Mouse (Mus musculus) MEL (cell line): Measurements from ENCODE around the gene Tmem91. TPM values are rescaled to one million over a fixed set of nuclear protein-coding genes. Genes with fewer than 3 reads are reported as not detected.

Experiments used
- DNase-seq: peaks from one replicate; pipeline ENCODE4 v3.0.0; 2011; ENCODE audit warnings: low read depth, low spot score
- H3K27ac ChIP-seq: 2 replicates; pipeline ENCODE4 v1.5.1; 2012; ENCODE audit warnings: low read depth, mild to moderate bottlenecking, control low read depth, low read length, moderate library complexity; ENCODE audit not compliant: control insufficient read depth
- H3K27me3 ChIP-seq, 2 experiments: fragments of 150-350 bp in 1 of 2; sonication (generic) in 1 of 2; 2 replicates each; pipeline ENCODE4 v1.6.1; 2012; ENCODE audit warnings: low read length in 2 of 2, mild to moderate bottlenecking in 2 of 2, improper control_type of control experiment in 1 of 2, moderate library complexity in 1 of 2; ENCODE audit not compliant: insufficient read depth in 2 of 2, control insufficient read depth in 1 of 2
- H3K36me3 ChIP-seq, 2 experiments: 2 replicates each; pipeline ENCODE4 v1.6.1; 2012 to 2014; ENCODE audit warnings: low read length in 2 of 2, improper control_type of control experiment in 1 of 2, inconsistent platforms in 1 of 2, mild to moderate bottlenecking in 1 of 2; ENCODE audit not compliant: insufficient read depth in 2 of 2, control insufficient read depth in 1 of 2
- H3K4me1 ChIP-seq, 2 experiments: fragments of 150-350 bp in 1 of 2; sonication (generic) in 1 of 2; 2 replicates each; pipeline ENCODE4 v1.6.1; 2012; ENCODE audit warnings: low read length in 2 of 2, improper control_type of control experiment in 1 of 2, mild to moderate bottlenecking in 1 of 2; ENCODE audit not compliant: insufficient read depth in 2 of 2, control insufficient read depth in 1 of 2
- H3K4me3 ChIP-seq, 2 experiments: fragments of 150-350 bp in 1 of 2; sonication (generic) in 1 of 2; 2 replicates each; pipeline ENCODE4 v1.5.1; 2012; ENCODE audit warnings: low read depth in 2 of 2, low read length in 2 of 2, mild to moderate bottlenecking in 2 of 2, moderate library complexity in 2 of 2, control low read depth in 1 of 2, improper control_type of control experiment in 1 of 2; ENCODE audit not compliant: control insufficient read depth in 1 of 2, insufficient read depth in 1 of 2
- H3K79me2 ChIP-seq: 2 replicates; pipeline ENCODE4 v1.6.1; 2012; ENCODE audit warnings: mild to moderate bottlenecking, low read length, moderate library complexity; ENCODE audit not compliant: control insufficient read depth, poor library complexity, insufficient read depth
- H3K9ac ChIP-seq: 2 replicates; pipeline ENCODE4 v1.6.1; 2012; ENCODE audit warnings: low read depth, mild to moderate bottlenecking, control low read depth, low read length, moderate library complexity; ENCODE audit not compliant: control insufficient read depth, poor library complexity, severe bottlenecking
- H3K9me3 ChIP-seq: fragments of 150-350 bp; sonication (generic); replicated peaks from 2 replicates; pipeline ENCODE4 v1.6.1; 2012; ENCODE audit warnings: mild to moderate bottlenecking, low read length, improper control_type of control experiment, moderate library complexity; ENCODE audit not compliant: insufficient read depth
- BHLHE40 ChIP-seq: IDR thresholded peaks from 2 replicates; pipeline ENCODE4 v1.6.1; 2012; ENCODE audit warnings: low read depth, mild to moderate bottlenecking, inconsistent platforms, low read length, improper control_type of control experiment, borderline replicate concordance
- CHD1 ChIP-seq: IDR thresholded peaks from 2 replicates; pipeline ENCODE4 v1.6.1; 2012; ENCODE audit warnings: low read depth, mild to moderate bottlenecking, inconsistent platforms, low read length, improper control_type of control experiment
- E2F4 ChIP-seq: IDR thresholded peaks from 2 replicates; pipeline ENCODE4 v1.6.1; 2011; ENCODE audit warnings: low read depth, low read length, improper control_type of control experiment, borderline replicate concordance
- GABPA ChIP-seq: IDR thresholded peaks from 2 replicates; pipeline ENCODE4 v1.6.1; 2012; ENCODE audit warnings: low read depth, mild to moderate bottlenecking, inconsistent platforms, low read length, improper control_type of control experiment, moderate library complexity
- MAFK ChIP-seq: IDR thresholded peaks from 2 replicates; pipeline ENCODE4 v1.6.1; 2011; ENCODE audit warnings: low read depth, mild to moderate bottlenecking, low read length, improper control_type of control experiment, borderline replicate concordance
- MAZ ChIP-seq: IDR thresholded peaks from 2 replicates; pipeline ENCODE4 v1.6.1; 2012; ENCODE audit warnings: low read depth, mild to moderate bottlenecking, inconsistent platforms, low read length, improper control_type of control experiment
- MEF2A ChIP-seq: IDR thresholded peaks from 2 replicates; pipeline ENCODE4 v1.6.1; 2014; ENCODE audit warnings: low read depth, mild to moderate bottlenecking, inconsistent platforms, low read length, improper control_type of control experiment; ENCODE audit not compliant: poor library complexity, insufficient replicate concordance, severe bottlenecking; ENCODE audit errors: extremely low read depth
- MXI1 ChIP-seq: IDR thresholded peaks from 2 replicates; pipeline ENCODE4 v1.6.1; 2011; ENCODE audit warnings: mild to moderate bottlenecking, low read depth, low read length, improper control_type of control experiment
- NELFE ChIP-seq: IDR thresholded peaks from 2 replicates; pipeline ENCODE4 v1.6.1; 2011; ENCODE audit warnings: low read depth, low read length, improper control_type of control experiment
- POLR2AphosphoS5 ChIP-seq: IDR thresholded peaks from 2 replicates; pipeline ENCODE4 v1.6.1; 2012; ENCODE audit warnings: low read depth, borderline replicate concordance, mild to moderate bottlenecking, inconsistent platforms, low read length, moderate library complexity, mixed read lengths
- SIN3A ChIP-seq: IDR thresholded peaks from 2 replicates; pipeline ENCODE4 v1.6.1; 2012; ENCODE audit warnings: low read length, improper control_type of control experiment, inconsistent platforms
- TAL1 ChIP-seq: IDR thresholded peaks from 2 replicates; pipeline ENCODE4 v1.6.1; 2012; ENCODE audit warnings: mild to moderate bottlenecking, inconsistent platforms, low read length, moderate library complexity, mixed read lengths
- TBP ChIP-seq: IDR thresholded peaks from 2 replicates; pipeline ENCODE4 v1.8.0; 2011; ENCODE audit warnings: low read depth, low read length, improper control_type of control experiment
- USF1 ChIP-seq: IDR thresholded peaks from 2 replicates; pipeline ENCODE4 v1.6.1; 2014; ENCODE audit warnings: low read depth, mild to moderate bottlenecking, inconsistent platforms, low read length, improper control_type of control experiment, moderate library complexity
- USF2 ChIP-seq, 2 experiments: IDR thresholded peaks; 2 replicates each; pipeline ENCODE4 v1.6.1; 2011 to 2012; ENCODE audit warnings: improper control_type of control experiment in 2 of 2, low read length in 2 of 2, borderline replicate concordance in 1 of 2, inconsistent platforms in 1 of 2, low read depth in 1 of 2, mild to moderate bottlenecking in 1 of 2; ENCODE audit not compliant: insufficient read depth in 1 of 2
- ZMIZ1 ChIP-seq: IDR thresholded peaks from 2 replicates; pipeline ENCODE4 v1.6.1; 2012; ENCODE audit warnings: low read depth, mild to moderate bottlenecking, inconsistent platforms, low read length, improper control_type of control experiment, moderate library complexity
- polyA plus RNA-seq, 2 experiments: library from polyadenylated mRNA; stranded (reverse) in 1 of 2; unstranded in 1 of 2; fragments of >175 nt in 1 of 2; fragments of >200 nt in 1 of 2; gene quantifications; 2 replicates each; pipeline versions ENCODE4 v1.2.1 to v1.2.4; 2012; ENCODE audit warnings: low replicate concordance in 2 of 2, low read depth in 1 of 2; ENCODE audit not compliant: insufficient read length in 2 of 2, insufficient read depth in 1 of 2, missing spikeins in 1 of 2
- total RNA-seq: library from RNA; depleted of rRNA; stranded (reverse); fragments of 300-350 nt; gene quantifications from 2 replicates; pipeline ENCODE4 v1.2.3, GENCODE M21; 2012

Gene Tmem91
- total and polyA plus RNA-seq, 3 experiments = 0.89 to 3.3 TPM; not detected in 1

- TF ChIP-seq MAFK = no peak
- TF ChIP-seq, all 39 proteins: peak for 6
These were observed 42.5 kb upstream of the Tmem91 start (continued) for GRCm38 (mm10) chr7:25717478-25717877.

DNA sequence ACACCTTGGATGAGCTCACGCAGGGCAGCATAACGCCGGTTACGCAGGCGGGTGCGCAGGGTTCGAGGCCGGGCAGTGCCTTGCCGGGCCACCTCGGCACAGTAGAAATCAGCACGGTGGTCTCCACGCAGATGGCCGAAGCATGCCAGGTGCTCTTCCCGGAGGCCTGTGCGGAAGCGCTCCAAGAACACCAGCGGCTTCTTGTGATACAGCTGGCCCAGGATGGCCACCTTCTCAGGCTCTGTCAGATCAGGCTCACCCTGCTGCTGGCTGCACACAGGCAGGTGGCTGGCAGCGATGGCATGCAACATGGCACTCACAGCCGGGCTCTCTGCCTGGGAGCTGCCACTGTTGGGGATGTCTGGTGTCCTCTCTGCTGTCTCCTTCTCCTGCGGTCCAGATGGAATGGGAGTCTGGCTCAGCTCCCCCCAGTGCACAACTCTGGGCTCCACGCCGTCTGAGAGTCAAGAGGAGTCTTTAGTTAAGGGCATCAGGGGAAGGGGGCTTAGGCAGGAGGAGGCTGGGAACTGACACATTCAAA, 40.8 kb upstream of the Tmem91 start:
- no peak for DNase-seq
- Histone ChIP-seq H3K36me3 (peaks cover 0 to 11% of the 10 kb centered on the region in 2 experiments; a peak in 2 of 4 replicates), H3K4me1 (peaks cover 3 to 16% of the 10 kb centered on the region in 2 experiments; a peak in 3 of 4 replicates)

DNA sequence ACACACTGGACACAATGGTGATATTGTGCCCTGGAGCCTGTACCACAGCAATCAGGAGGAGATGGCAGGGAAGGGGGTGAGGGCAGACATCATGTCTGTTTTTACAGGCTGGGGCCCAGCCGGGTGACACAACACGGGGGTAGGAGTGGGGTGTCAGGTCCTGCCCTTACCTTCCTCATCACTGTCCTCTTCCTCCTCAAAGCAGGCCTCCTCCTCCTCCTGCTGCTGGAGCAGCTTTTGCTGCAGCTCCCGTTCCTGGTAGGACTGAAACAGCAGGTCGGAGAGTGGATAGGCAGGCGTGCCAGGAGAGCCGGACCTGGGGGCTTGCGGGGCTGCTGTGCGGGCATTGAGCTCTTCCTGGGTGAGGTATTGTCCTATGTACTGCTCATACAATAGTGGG, 39.6 kb upstream of the Tmem91 start:
- H3K9ac ChIP-seq = no peak overlapping the region
- peaks cover 0 to 6% of the 10 kb centered on the region in 2 experiments; a peak in 2 of 4 replicates for H3K36me3 ChIP-seq
- no peak for DNase-seq
- no peak overlapping the region for H3K4me3 ChIP-seq
- no peaks in the 10 kb centered on the region for H3K9me3 ChIP-seq
- peaks cover 3% of the 10 kb centered on the region; the same call in 1 of the 2 replicates for H3K79me2 ChIP-seq
- no peaks in the 10 kb centered on the region for H3K27me3 ChIP-seq
- H3K27ac ChIP-seq = no peak overlapping the region
- H3K4me1 ChIP-seq = peaks cover 0 to 9% of the 10 kb centered on the region in 2 experiments; a peak in 2 of 4 replicates
- no peak for TF ChIP-seq USF1
- TF ChIP-seq CHD1 = no peak
- TF ChIP-seq TAL1 = no peak
- TF ChIP-seq TBP = no peak
- TF ChIP-seq NELFE = no peak
- no peak for TF ChIP-seq MAFK
- TF ChIP-seq USF2 (IDR thresholded peaks at IDR 0.05; ENCODE audit: borderline replicate concordance in 1 of 2, insufficient read depth in 1 of 2, low read depth in 1 of 2, low read length in 2 of 2) = no peak
- TF ChIP-seq, all 39 proteins: peak for 0

More for the DNA sequence above, 40.8 kb upstream of the Tmem91 start:
- Histone ChIP-seq H3K4me3 (no peak overlapping the region), H3K27ac (no peak overlapping the region), H3K9ac (no peak overlapping the region), H3K79me2 (peaks cover 3% of the 10 kb centered on the region; the same call in 1 of the 2 replicates), H3K9me3 (no peaks in the 10 kb centered on the region), H3K27me3 (no peaks in the 10 kb centered on the region)
- no peak for TF ChIP-seq MAFK
- TF ChIP-seq MEF2A = no peak
- TF ChIP-seq SIN3A = no peak
- TF ChIP-seq BHLHE40 = no peak
- no peak for TF ChIP-seq MAZ
- no peak for TF ChIP-seq MXI1
- no peak for TF ChIP-seq GABPA
- no peak for TF ChIP-seq E2F4
- no peak for TF ChIP-seq POLR2AphosphoS5
- TF ChIP-seq ZMIZ1 = no peak
